Mouse (Mus musculus) gastrocnemius, postnatal 4 days (tissue): ENCODE data around the gene Gm28168. TPM values are rescaled to one million over a fixed set of nuclear protein-coding genes. Genes with fewer than 3 reads are reported as not detected.
"Not testable (repeated sequence)": the region's sequence is repeated elsewhere in the genome, so short reads cannot be mapped to it uniquely, and the experiment has no call there.

Experiments used
- DNase-seq, 2 experiments: peaks; one replicate each; pipeline ENCODE4 v3.0.0; 2021 to 2022; ENCODE audit warnings: low spot score in 2 of 2, mixed read lengths in 2 of 2
- long read RNA-seq, 2 experiments: library from polyadenylated mRNA; stranded (forward); transcript quantifications; one replicate each; pipeline ENCODE4 v2.0.0; 2021
- total RNA-seq, 2 experiments: library from RNA; stranded (reverse); gene quantifications; 2 replicates each; pipeline ENCODE4 v1.2.3; 2021

Gene Gm28168
- not detected for total RNA-seq
- long read RNA-seq, experiment 1: 0 reads
- long read RNA-seq, experiment 2: 0 reads

- DNase-seq: not testable (repeated sequence)
Observed at GRCm38 (mm10) chr1:117927715-117928114, at the start of gene Gm28168. Gm28168 (plus strand) TSS chr1:117928015.

GRCm38 (mm10) chr1:117965639-117966038, 37.8 kb downstream of the Gm28168 start, which contains the start of gene Gm7145:
Gm7145 (plus strand) TSS chr1:117965939.
- DNase-seq: no peak

Other genes starting within 250 kb of the Gm28168 start
- gene Gm28363, start 230.9 kb upstream of the Gm28168 start, total RNA-seq: not detected
- gene B020011L13Rik, start 146.9 kb upstream of the Gm28168 start, total RNA-seq: not detected
- not detected for gene Gm28360, start 97.9 kb upstream of the Gm28168 start, total RNA-seq
- gene Gm7145, start 37.9 kb downstream of the Gm28168 start, total RNA-seq: not detected
- not detected for gene Gm29106, start 248.5 kb downstream of the Gm28168 start, total RNA-seq